Mouse (Mus musculus) hindbrain, embryonic 10.5 days (tissue): Measurements from ENCODE around the gene 2410004P03Rik. TPM values are rescaled to one million over a fixed set of nuclear protein-coding genes. Genes with fewer than 3 reads are reported as not detected.
A peak's percentile ranks its signal among the peaks of the same experiment; 100 is the strongest.
"Not testable (repeated sequence)": the region's sequence is repeated elsewhere in the genome, so short reads cannot be mapped to it uniquely, and the experiment has no call there.

ENCODE experiments used
- DNase-seq: peaks from one replicate; pipeline ENCODE4 v3.0.0-alpha.2; 2017; ENCODE audit warnings: low spot score
- H3K27ac ChIP-seq: fragments of 300-500 bp; sonication (generic); 2 replicates; pipeline ENCODE4 v1.5.1; 2016; ENCODE audit warnings: mild to moderate bottlenecking, moderate library complexity
- H3K27me3 ChIP-seq: fragments of 300-500 bp; sonication (generic); 2 replicates; pipeline ENCODE4 v1.6.1; 2016; ENCODE audit warnings: mild to moderate bottlenecking; ENCODE audit not compliant: poor library complexity, insufficient read depth, severe bottlenecking
- H3K36me3 ChIP-seq: fragments of 300-500 bp; sonication (generic); 2 replicates; pipeline ENCODE4 v1.6.1; 2016; ENCODE audit warnings: mild to moderate bottlenecking, moderate library complexity
- H3K4me1 ChIP-seq: fragments of 300-500 bp; sonication (generic); replicated peaks from 2 replicates; pipeline ENCODE4 v1.6.1; 2016; ENCODE audit warnings: mild to moderate bottlenecking
- H3K4me3 ChIP-seq: fragments of 300-500 bp; sonication (generic); 2 replicates; pipeline ENCODE4 v1.5.1; 2016; ENCODE audit warnings: mild to moderate bottlenecking, moderate library complexity
- H3K9me3 ChIP-seq: fragments of 300-500 bp; sonication (generic); 2 replicates; pipeline ENCODE4 v1.6.1; 2016; ENCODE audit warnings: mild to moderate bottlenecking, moderate library complexity
- WGBS: fragments of 180-500 bp; shearing (Covaris S2); methylation state at CpG from one replicate; pipeline ENCODE4 v1.1.7; 2016; 5-methylcytosine and 5-hydroxymethylcytosine counted together
- polyA plus RNA-seq: library from polyadenylated mRNA; unstranded; fragments of >200 nt; fragmentation: Nextera tagmentation; extraction: Ambion mirVana; gene quantifications from 2 replicates; pipeline ENCODE4 v1.2.1, GENCODE M21; 2016

The 2410004P03Rik gene
- polyA plus RNA-seq, 1 experiment from 2014 or later, result 5.6 TPM

DNA sequence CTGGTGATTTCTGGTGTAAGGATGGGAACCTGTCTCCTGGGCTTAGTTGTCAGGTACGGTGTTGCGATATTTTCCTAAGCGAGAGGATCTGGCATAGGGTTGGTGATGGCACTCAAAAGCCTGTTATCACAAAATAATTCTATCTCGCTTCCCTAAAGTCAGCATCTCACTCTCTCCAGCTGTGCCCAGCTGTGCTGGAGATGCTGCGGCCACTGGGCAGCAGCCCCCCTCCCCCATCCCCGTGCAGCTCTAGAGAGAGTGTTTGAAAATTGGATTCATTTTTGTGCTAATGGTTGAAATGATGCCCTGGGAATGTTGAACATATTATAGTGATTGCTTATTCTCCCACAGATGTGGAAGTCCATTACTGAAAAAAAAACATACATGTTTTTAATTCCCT, 26.7 kb upstream of the 2410004P03Rik start:
- H3K4me3 ChIP-seq, result no peak overlapping the region
- no peaks in the 10 kb centered on the region; the same call in 1 of the 2 replicates for H3K27me3 ChIP-seq
- no peaks in the 10 kb centered on the region for H3K36me3 ChIP-seq
- 83% methylated on average over 6 of the region's 6 CpGs for WGBS
- H3K9me3 ChIP-seq, result no peaks in the 10 kb centered on the region
- H3K4me1 ChIP-seq, result peaks cover 9% of the 10 kb centered on the region
- no peak for DNase-seq
- no peak overlapping the region for H3K27ac ChIP-seq

DNA sequence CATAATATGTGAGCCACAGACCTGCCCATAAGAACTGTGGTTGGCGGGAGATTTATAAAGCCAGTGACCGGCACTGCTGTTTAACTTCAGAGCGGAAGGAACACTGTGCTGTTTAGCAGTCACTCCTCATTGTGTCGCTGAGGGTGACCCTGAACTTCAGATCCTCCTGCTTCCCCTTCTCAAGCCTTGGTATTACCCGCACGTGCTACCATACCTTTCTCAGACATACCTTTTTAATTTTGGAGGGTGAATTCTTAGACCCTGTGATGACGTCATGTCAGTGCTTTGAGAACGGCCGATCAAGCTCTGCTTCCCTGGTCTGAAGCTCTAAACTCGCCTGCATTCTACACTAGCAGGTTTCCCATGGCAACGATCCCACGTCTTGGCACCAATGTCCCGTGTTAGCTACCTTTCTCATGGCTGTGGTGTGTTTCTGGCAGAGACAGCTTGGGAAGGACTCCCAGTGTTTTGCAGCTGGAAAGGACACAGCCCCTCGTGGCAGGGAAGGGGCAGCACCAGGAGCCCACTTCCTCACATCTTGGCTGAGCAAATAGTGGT, 25.6 kb upstream of the 2410004P03Rik start:
- Histone ChIP-seq H3K4me3 (no peak overlapping the region), H3K4me1 (peaks cover 9% of the 10 kb centered on the region), H3K36me3 (no peaks in the 10 kb centered on the region), H3K27me3 (no peaks in the 10 kb centered on the region; the same call in 1 of the 2 replicates), H3K9me3 (no peaks in the 10 kb centered on the region), H3K27ac (no peak overlapping the region)
- DNase-seq, result no peak
- 69% methylated on average over 14 of the region's 14 CpGs for WGBS

DNA sequence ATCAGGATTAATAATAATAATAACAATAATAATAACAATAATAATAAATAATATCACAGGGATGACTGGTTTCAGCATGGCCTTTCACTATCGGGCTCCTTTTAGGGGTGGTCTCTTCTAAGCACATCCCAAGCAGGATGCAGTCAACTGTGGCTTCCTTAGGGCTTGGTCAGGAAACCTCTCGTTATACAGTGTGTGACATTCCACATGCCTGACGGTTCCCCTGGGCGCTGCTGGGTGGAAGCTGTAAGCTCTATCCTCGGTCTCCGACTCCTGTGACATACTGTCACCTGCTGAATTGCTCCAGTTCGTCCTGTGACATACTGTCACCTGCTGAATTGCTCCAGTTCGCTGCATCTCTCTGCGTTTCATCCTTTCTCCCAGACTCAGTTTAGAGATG, 25.0 kb upstream of the 2410004P03Rik start:
- Histone ChIP-seq H3K4me3 (no peak overlapping the region), H3K27ac (no peak overlapping the region), H3K36me3 (no peaks in the 10 kb centered on the region), H3K4me1 (peaks cover 9% of the 10 kb centered on the region), H3K27me3 (no peaks in the 10 kb centered on the region; the same call in 1 of the 2 replicates), H3K9me3 (no peaks in the 10 kb centered on the region)
- 64% methylated on average over 9 of the region's 9 CpGs for WGBS
- no peak for DNase-seq

DNA sequence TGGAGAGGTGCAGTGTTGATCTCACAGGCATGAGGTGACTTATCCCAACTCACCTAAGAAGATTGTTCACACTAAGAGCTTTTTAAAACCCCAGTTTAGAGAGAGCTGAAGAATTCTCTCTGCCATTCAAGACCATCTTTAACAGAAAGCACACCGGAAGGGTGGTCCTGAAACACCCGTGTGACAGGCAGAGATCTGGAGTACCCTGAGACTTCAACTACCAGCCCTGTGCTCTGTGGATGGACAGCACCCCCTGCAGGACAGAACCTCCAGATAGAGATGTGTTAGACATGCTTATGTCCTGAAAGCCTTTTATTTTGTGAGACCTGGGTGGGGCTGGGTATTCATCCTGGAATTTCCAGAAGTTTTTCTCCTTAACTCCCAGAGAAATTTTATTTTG, 23.6 kb upstream of the 2410004P03Rik start:
- no peak overlapping the region for H3K4me3 ChIP-seq
- no peaks in the 10 kb centered on the region for H3K9me3 ChIP-seq
- no peaks in the 10 kb centered on the region; the same call in 1 of the 2 replicates for H3K27me3 ChIP-seq
- WGBS, result 74% methylated on average over 2 of the region's 2 CpGs
- DNase-seq, result no peak
- H3K36me3 ChIP-seq, result no peaks in the 10 kb centered on the region
- no peak overlapping the region for H3K27ac ChIP-seq
- peaks cover 9% of the 10 kb centered on the region for H3K4me1 ChIP-seq

DNA sequence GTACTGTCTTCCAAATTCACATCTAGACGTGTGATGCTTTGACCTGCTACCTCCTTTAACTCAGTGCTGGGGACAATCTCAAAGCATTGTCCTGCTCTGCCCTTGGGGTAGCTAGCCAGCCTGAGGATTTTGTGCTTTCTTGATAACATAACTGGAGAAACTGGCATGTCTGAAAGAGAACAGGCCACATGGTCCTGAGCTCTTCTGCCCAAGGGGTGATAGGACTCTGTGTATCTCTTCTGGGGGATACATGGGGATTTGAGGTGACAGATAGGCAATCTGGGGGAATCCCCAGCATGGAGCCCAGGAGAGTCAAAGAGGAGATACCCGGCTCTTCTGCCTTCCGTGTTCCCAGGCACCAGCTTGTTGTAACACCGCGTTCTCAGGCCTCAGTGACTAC, 23.1 kb upstream of the 2410004P03Rik start:
- Histone ChIP-seq H3K9me3 (no peaks in the 10 kb centered on the region), H3K27ac (no peak overlapping the region), H3K4me3 (no peak overlapping the region), H3K36me3 (no peaks in the 10 kb centered on the region), H3K27me3 (no peaks in the 10 kb centered on the region; the same call in 1 of the 2 replicates), H3K4me1 (peaks cover 9% of the 10 kb centered on the region)
- no peak for DNase-seq
- 88% methylated on average over 5 of the region's 5 CpGs for whole genome bisulfite sequencing

DNA sequence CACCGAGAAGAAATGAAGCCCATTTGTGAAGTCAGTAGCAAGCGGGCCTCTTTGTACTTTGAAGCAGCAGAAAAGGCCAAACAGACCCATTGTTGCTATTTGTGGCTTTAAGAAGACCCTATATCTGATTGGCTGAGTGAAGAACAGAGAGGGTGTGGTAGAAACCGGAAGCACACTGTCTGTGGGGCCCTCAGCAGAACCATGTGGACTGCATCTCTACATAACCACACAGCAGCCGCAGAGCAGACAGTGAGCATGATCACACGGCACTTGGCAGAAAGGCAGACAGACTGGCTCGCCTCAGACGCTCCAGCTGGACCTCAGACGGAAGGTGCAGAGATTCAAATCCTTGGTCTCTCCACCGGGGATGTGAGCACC, 21.9 kb upstream of the 2410004P03Rik start:
- Histone ChIP-seq H3K4me3 (no peak overlapping the region), H3K27ac (no peak overlapping the region), H3K4me1 (peaks cover 9% of the 10 kb centered on the region), H3K27me3 (no peaks in the 10 kb centered on the region; the same call in 1 of the 2 replicates), H3K9me3 (0 out of 2 replicates have a peak, but pooled peaks cover 2% of the 10 kb centered on the region), H3K36me3 (no peaks in the 10 kb centered on the region)
- 80% methylated on average over 9 of the region's 9 CpGs for WGBS
- no peak for DNase-seq

DNA sequence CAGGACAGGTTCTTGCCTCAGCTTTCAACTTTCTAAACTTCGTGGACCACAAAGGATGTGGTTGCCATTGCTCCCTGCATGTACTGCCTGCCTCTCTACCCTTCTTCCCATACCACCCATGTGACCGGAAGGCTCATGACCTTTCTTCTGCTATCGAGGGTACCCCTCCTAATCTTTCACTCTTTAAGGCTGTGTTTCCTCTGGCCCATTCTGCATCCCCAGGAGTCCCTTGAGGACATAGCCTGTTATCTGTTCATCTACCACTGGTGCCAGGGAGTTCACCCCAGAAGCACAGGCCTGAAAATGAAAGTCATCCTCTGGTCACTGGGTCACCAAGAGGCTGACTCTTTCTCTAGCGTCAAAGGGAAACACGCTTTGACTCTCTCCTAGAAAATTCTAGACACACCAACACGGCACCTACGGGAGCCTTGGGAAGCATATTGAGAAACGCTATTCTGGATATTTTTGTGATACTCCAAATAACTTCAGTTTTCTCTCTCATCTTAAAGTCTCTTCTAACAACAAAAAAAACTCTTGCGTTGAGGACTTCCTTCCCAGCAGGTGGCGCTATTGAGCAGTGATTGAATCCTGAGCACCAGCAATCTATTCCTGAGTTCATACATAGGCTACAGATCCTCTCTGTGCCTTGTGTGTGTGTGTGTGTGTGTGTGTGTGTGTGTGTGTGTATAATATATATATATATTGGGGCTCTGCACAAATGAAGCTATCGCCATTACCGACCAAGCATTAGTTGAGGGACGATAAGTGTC, 21.4 kb upstream of the 2410004P03Rik start:
- DNase-seq, result peak; percentile 77
- H3K4me3 ChIP-seq, result no peak overlapping the region
- 42% methylated on average over 13 of the region's 13 CpGs for WGBS
- 0 out of 2 replicates have a peak, but pooled peaks cover 6% of the 10 kb centered on the region for H3K9me3 ChIP-seq
- no peaks in the 10 kb centered on the region; the same call in 1 of the 2 replicates for H3K27me3 ChIP-seq
- H3K36me3 ChIP-seq, result no peaks in the 10 kb centered on the region
- H3K4me1 ChIP-seq, result peaks cover 9% of the 10 kb centered on the region
- no peak overlapping the region for H3K27ac ChIP-seq

DNA sequence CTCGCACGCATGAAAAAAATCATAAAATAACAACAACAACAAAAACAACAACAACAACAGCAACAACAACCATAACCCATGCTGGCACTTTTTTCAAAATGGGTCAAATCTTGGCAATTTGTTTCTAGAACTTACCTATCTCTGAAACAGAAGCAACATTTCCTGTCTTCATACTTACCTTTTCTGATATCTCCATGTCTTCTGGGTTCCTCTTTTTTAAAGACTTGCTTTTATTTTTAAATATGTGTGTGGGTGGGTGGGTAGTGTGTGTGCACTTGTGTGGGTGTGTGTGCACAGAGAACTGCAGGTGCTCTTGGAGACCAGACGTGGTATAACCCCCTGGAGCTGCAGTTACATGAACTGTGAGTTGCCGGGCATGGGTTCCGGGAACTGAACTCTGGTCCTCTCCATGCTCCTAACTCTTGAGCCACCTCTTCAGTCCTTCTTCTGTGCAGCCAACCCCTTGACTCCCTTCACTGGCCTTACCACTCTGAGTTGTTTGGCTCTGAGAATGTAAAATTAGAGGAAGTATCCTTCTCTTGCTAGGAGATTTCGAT, 13.1 kb upstream of the 2410004P03Rik start:
- DNase-seq, result no peak
- Histone ChIP-seq H3K27ac (no peak overlapping the region), H3K4me3 (no peak overlapping the region), H3K27me3 (no peaks in the 10 kb centered on the region), H3K36me3 (no peaks in the 10 kb centered on the region), H3K4me1 (peaks cover 7% of the 10 kb centered on the region), H3K9me3 (0 out of 2 replicates have a peak, but pooled peaks cover 6% of the 10 kb centered on the region)
- WGBS, result 90% methylated on average over 6 of the region's 6 CpGs

DNA sequence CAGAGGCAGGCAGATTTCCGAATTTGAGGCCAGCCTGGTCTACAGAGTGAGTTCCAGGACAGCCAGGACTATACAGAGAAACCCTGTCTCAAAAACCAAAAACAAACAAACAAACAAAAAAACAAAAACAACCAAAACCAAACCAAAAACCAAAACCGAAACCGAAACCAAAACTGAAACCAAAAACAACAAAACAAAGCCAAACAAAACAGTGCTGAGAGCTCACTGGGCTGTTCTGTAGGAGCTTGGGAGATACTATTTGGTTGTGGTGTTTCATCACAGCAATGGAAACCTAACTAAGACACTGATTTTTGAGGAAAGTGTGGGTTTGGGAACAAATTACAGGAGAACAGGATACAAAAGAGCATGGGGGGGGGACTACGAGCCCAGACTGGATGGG, 10.6 kb upstream of the 2410004P03Rik start:
- Histone ChIP-seq H3K9me3 (no peaks in the 10 kb centered on the region), H3K4me3 (no peak overlapping the region), H3K4me1 (peaks cover 7% of the 10 kb centered on the region), H3K27me3 (no peaks in the 10 kb centered on the region), H3K27ac (no peak overlapping the region), H3K36me3 (no peaks in the 10 kb centered on the region)
- 88% methylated on average over 4 of the region's 4 CpGs for WGBS
- DNase-seq, result no peak

DNA sequence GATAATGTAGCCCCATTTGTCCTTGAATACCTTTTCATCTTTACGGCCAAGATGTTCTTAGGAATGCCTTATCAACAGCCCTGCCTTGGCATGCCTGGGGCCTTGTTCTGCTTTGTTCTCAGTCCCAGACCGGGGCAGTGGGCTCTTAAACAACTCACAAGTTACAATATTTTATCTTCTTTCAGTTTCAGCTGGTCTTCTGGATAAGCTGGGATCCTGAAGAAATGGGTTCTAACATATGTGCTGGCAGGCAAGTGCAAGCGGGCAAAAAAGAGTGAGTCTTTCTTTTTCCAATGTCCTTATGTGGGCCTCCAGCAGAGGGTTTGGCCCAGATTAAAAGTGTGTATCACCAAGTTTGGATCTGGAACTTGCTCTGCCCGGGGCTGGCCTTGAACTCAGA, 9.6 kb upstream of the 2410004P03Rik start:
- DNase-seq, H3K27me3 ChIP-seq, H3K27ac ChIP-seq, H3K4me1 ChIP-seq, H3K9me3 ChIP-seq, H3K4me3 ChIP-seq, H3K36me3 ChIP-seq: not testable (repeated sequence)
- WGBS, result 92% methylated on average over 4 of the region's 4 CpGs

DNA sequence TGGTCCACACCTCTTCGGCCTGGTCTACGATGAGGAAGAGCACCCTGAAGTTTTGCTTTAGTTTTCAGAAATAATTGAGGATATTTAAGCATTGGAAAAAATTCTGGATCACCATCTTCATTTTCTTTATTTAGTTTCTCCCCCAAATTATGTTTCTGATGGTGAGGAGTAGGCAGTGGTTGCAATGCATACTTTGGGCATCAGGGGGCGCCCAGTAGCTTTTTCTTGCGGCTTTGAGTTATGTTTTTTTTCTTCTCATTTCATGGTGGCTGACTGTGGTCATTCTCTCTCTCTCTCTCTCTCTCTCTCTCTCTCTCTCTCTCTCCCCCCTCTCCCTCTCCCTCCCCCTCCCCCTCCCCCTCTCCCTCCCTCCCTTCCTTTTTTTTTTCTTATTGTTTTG, 6.9 kb upstream of the 2410004P03Rik start:
- Histone ChIP-seq H3K4me3 (no peak overlapping the region), H3K27ac (no peak overlapping the region), H3K4me1 (no peaks in the 10 kb centered on the region), H3K27me3 (no peaks in the 10 kb centered on the region), H3K36me3 (no peaks in the 10 kb centered on the region), H3K9me3 (peaks cover 7% of the 10 kb centered on the region; the same call in 1 of the 2 replicates)
- WGBS, result 30% methylated on average over 4 of the region's 4 CpGs
- peak; percentile 61 for DNase-seq

DNA sequence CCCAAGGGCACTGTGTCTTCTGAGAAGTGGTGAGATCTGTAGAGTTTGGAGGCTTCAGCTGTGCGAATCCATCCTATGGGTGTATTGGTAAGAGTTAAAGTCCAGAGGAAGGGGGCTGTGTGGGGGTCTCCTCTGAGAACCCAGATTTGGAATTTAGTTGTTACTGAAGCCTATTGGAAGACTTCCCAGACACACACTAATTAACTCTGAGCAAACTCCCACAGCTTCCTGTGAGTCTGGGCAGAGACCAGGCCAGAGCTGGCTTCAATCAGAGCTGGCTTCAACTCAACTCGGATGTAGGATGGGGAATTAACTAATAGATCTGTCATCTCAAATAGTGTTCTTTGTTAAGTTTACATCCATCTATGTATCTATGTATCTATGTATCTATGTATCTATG, 4.2 kb upstream of the 2410004P03Rik start:
- no peaks in the 10 kb centered on the region for H3K36me3 ChIP-seq

More for the DNA sequence above, 4.2 kb upstream of the 2410004P03Rik start:
- H3K4me3 ChIP-seq, result no peak overlapping the region
- DNase-seq, result no peak
- H3K27ac ChIP-seq, result no peak overlapping the region
- 0 out of 2 replicates have a peak, but pooled peaks cover 3% of the 10 kb centered on the region for H3K27me3 ChIP-seq
- 91% methylated on average over 2 of the region's 2 CpGs for WGBS
- H3K4me1 ChIP-seq, result peaks cover 8% of the 10 kb centered on the region
- H3K9me3 ChIP-seq, result peaks cover 7% of the 10 kb centered on the region; the same call in 1 of the 2 replicates
